Mouse (Mus musculus) heart, embryonic 13.5 days (tissue): ENCODE measurements around the gene L3hypdh. TPM values are rescaled to one million over a fixed set of nuclear protein-coding genes. Genes with fewer than 3 reads are reported as not detected.
A peak's percentile ranks its signal among the peaks of the same experiment; 100 is the strongest.

ENCODE experiments used
- ATAC-seq: fragments of 200-750 bp; cut with Nextera tagmentation; 2 replicates; pipeline ENCODE4 v1.8.0; 2017; ENCODE audit warnings: moderate TSS enrichment; ENCODE audit not compliant: insufficient number of reproducible peaks, low FRiP score, low TSS enrichment; ENCODE audit errors: extremely low read depth
- H3K27ac ChIP-seq: fragments of 300-500 bp; sonication (generic); replicated peaks from 2 replicates; pipeline ENCODE4 v1.5.1; 2015; ENCODE audit warnings: moderate library complexity, mild to moderate bottlenecking, inconsistent platforms
- H3K27me3 ChIP-seq: fragments of 300-500 bp; sonication (generic); replicated peaks from 2 replicates; pipeline ENCODE4 v1.6.1; 2015; ENCODE audit warnings: mild to moderate bottlenecking, inconsistent platforms
- H3K36me3 ChIP-seq: fragments of 300-500 bp; sonication (generic); 2 replicates; pipeline ENCODE4 v1.6.1; 2015; ENCODE audit warnings: mild to moderate bottlenecking, inconsistent platforms
- H3K4me1 ChIP-seq: fragments of 300-500 bp; sonication (generic); 2 replicates; pipeline ENCODE4 v1.6.1; 2015; ENCODE audit warnings: inconsistent platforms
- H3K4me2 ChIP-seq: fragments of 300-500 bp; sonication (generic); 2 replicates; pipeline ENCODE4 v1.6.1; 2015; ENCODE audit warnings: inconsistent platforms, mild to moderate bottlenecking, moderate library complexity
- H3K4me3 ChIP-seq: fragments of 300-500 bp; sonication (generic); 2 replicates; pipeline ENCODE4 v1.5.1; 2015; ENCODE audit warnings: moderate library complexity, mild to moderate bottlenecking, inconsistent platforms
- H3K9ac ChIP-seq: fragments of 300-500 bp; sonication (generic); 2 replicates; pipeline ENCODE4 v1.6.1; 2015; ENCODE audit warnings: inconsistent platforms, mild to moderate bottlenecking, moderate library complexity
- H3K9me3 ChIP-seq: fragments of 300-500 bp; sonication (generic); 2 replicates; pipeline ENCODE4 v1.6.1; 2016; ENCODE audit warnings: inconsistent platforms
- WGBS: fragments of 180-500 bp; shearing (Covaris S2); methylation state at CpG from one replicate; pipeline ENCODE4 v1.1.7; 2015; ENCODE audit warnings: mixed read lengths; 5-methylcytosine and 5-hydroxymethylcytosine counted together
- polyA plus RNA-seq: library from polyadenylated mRNA; unstranded; fragments of >200 nt; fragmentation: Nextera tagmentation; extraction: Ambion mirVana; gene quantifications from 2 replicates; pipeline ENCODE4 v1.2.1, GENCODE M21; 2015

The L3hypdh gene
- polyA plus RNA-seq, 1 experiment from 2014 or later = 16.8 TPM

GRCm38 (mm10) chr12:72085024-72085328 is 263 bp downstream of the L3hypdh start:
- H3K9ac ChIP-seq = peak overlapping the region; percentile 87
- peak; percentile 9 for ATAC-seq
- H3K27me3 ChIP-seq = no peaks in the 10 kb centered on the region
- H3K36me3 ChIP-seq = peaks cover 3% of the 10 kb centered on the region
- peak overlapping the region; percentile 71 for H3K4me3 ChIP-seq
- H3K4me2 ChIP-seq = peak overlapping the region; percentile 96
- H3K9me3 ChIP-seq = no peaks in the 10 kb centered on the region
- H3K4me1 ChIP-seq = peaks cover 40% of the 10 kb centered on the region
- WGBS = under 1% methylated on average over 31 of the region's 31 CpGs
- peak overlapping the region; percentile 93 for H3K27ac ChIP-seq

GRCm38 (mm10) chr12:72084261-72085023 is 797 bp downstream of the L3hypdh start:
- no peak for ATAC-seq
- Histone ChIP-seq H3K9me3 (no peaks in the 10 kb centered on the region), H3K36me3 (no peaks in the 10 kb centered on the region), H3K9ac (peak overlapping the region; percentile 87), H3K27ac (peak overlapping the region; percentile 93), H3K4me1 (peaks cover 40% of the 10 kb centered on the region), H3K4me3 (peak overlapping the region; percentile 71), H3K4me2 (peak overlapping the region; percentile 96), H3K27me3 (no peaks in the 10 kb centered on the region)
- 4% methylated on average over 46 of the region's 46 CpGs for WGBS

DNA sequence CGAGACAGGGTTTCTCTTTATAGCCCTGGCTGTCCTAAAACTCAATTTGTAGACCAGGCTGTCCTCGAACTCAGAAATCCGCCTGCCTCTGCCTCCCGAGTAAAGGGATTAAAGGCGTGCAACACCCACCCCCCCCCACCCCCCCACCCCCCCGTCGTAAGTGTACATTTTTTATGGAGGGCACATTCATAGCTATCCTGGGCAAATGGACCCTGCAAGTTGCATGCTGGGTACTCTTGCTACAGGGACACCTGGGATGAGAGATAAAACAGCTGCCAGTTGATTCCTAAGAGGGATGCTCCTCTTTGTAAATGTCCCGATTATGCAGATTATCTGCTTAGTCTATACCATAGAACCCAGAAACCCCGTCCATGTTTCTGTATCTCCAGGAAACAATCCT is 2.0 kb downstream of the L3hypdh start:
- H3K4me2 ChIP-seq = 0 out of 2 replicates have a peak overlapping the region, but pooled peaks have one; percentile 96
- H3K9me3 ChIP-seq = no peaks in the 10 kb centered on the region
- H3K9ac ChIP-seq = no peak overlapping the region
- peaks cover 39% of the 10 kb centered on the region for H3K4me1 ChIP-seq
- ATAC-seq = no peak
- H3K4me3 ChIP-seq = no peak overlapping the region
- 71% methylated on average over 9 of the region's 9 CpGs for WGBS
- no peak overlapping the region for H3K27ac ChIP-seq
- H3K27me3 ChIP-seq = no peaks in the 10 kb centered on the region
- no peaks in the 10 kb centered on the region for H3K36me3 ChIP-seq

GRCm38 (mm10) chr12:72082370-72082769 is 2.9 kb downstream of the L3hypdh start:
- Histone ChIP-seq H3K4me1 (peaks cover 31% of the 10 kb centered on the region), H3K36me3 (no peaks in the 10 kb centered on the region), H3K9ac (peak overlapping the region; percentile 70), H3K27me3 (no peaks in the 10 kb centered on the region), H3K9me3 (no peaks in the 10 kb centered on the region), H3K4me3 (peak overlapping the region; percentile 37), H3K4me2 (peak overlapping the region; percentile 65), H3K27ac (0 out of 2 replicates have a peak overlapping the region, but pooled peaks have one; percentile 28)
- WGBS = 18% methylated on average over 18 of the region's 18 CpGs
- ATAC-seq = no peak

GRCm38 (mm10) chr12:72081961-72082360 is 3.3 kb downstream of the L3hypdh start:
- no peak for ATAC-seq
- WGBS = 83% methylated on average over 3 of the region's 3 CpGs

DNA sequence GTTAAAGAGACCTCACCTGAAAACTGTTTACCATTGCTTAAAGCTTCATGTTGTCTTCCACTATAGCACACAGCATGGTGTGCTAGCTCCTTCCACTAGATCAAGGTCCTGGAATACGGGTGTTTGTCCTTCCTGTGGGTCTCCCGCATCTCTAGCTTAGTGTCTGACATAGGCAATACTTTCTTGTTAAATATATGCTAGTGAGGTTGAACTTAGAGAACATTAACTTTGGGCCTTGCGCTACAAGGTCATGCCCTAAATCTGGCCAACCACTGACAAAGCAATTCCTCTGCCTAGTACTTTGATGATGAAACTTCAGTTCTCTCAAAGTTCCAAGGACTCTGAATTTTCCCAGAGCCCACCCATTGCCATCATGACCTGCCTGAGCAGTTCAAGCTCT is 7.0 kb downstream of the L3hypdh start:
- no peak overlapping the region for H3K4me2 ChIP-seq
- 90% methylated on average over 3 of the region's 3 CpGs for WGBS
- no peak for ATAC-seq
- peaks cover 20% of the 10 kb centered on the region for H3K36me3 ChIP-seq
- H3K27ac ChIP-seq = no peak overlapping the region
- H3K27me3 ChIP-seq = no peaks in the 10 kb centered on the region
- no peak overlapping the region for H3K4me3 ChIP-seq
- H3K4me1 ChIP-seq = peaks cover 14% of the 10 kb centered on the region
- no peak overlapping the region for H3K9ac ChIP-seq
- H3K9me3 ChIP-seq = no peaks in the 10 kb centered on the region

More at GRCm38 (mm10) chr12:72081961-72082360, 3.3 kb downstream of the L3hypdh start:
- peak overlapping the region; percentile 37; the same call in 1 of the 2 replicates for H3K4me3 ChIP-seq
- no peak overlapping the region for H3K27ac ChIP-seq
- peak overlapping the region; percentile 65 for H3K4me2 ChIP-seq
- peaks cover 1% of the 10 kb centered on the region; the same call in 1 of the 2 replicates for H3K36me3 ChIP-seq
- H3K9ac ChIP-seq = peak overlapping the region; percentile 70; the same call in 1 of the 2 replicates
- no peaks in the 10 kb centered on the region for H3K27me3 ChIP-seq
- H3K4me1 ChIP-seq = peaks cover 30% of the 10 kb centered on the region
- no peaks in the 10 kb centered on the region for H3K9me3 ChIP-seq

DNA sequence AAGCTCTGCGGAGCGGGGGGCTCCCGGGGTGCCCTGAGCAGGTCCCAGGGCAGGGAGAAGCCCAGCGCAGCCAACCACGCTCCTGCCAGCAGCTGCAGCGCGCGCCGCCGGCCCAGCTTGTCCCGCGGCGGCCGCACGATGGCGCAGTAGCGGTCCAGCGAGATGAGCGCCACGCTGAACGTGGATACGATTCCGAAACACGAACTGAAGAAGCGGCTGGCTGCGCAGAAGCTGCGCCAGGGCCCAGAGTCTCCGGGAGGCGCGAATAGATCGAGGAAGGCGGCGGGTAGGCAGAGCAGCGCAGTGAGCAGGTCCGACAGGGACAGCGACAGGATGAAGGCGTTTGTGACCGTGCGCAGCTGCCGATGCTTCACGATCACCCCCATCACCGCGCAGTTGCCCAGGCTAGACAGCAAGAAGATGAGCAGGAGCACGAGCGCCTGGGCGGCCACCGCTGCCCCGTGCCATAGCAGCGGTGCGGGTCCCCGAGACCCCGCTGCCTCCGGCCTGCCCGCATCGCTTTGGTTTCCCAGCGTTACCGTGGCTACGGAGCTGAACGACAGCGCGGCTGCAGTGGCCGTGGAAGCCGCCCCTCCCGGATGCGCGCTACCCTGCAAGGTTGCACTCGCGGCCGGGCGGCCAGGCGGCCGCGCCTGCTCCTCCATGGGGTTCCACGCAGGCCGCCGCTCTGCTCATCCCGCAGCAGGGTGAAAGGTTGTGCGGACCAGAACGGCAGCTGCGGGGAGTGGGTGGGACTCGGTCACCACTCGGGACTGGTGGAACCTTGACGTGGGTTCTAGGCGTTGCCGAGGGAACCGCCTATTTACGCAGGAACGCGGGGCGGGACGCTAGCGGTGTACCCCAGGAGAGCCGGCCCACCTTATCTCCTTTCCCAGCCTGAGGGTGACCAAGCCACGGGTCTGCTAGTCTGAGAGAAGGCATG is 14.6 kb downstream of the L3hypdh start, which contains the start of gene Gpr135:
TSS of gene Gpr135 (minus strand) at position 799 of the 943 bp plus-strand sequence.
- ATAC-seq = 0 out of 2 replicates have a peak, but pooled peaks have one; percentile 37
- peak within 1 kb of the TSS; percentile 77 for H3K9ac ChIP-seq
- peak within 1 kb of the TSS; percentile 99 for H3K4me2 ChIP-seq
- H3K9me3 ChIP-seq = no peaks in the 10 kb centered on the region
- peaks cover 55% of the 10 kb centered on the region for H3K27me3 ChIP-seq
- H3K27ac ChIP-seq = no peak within 1 kb of the TSS
- peaks cover 17% of the 10 kb centered on the region for H3K36me3 ChIP-seq
- peak within 1 kb of the TSS; percentile 66 for H3K4me3 ChIP-seq
- under 1% methylated on average over 94 of the region's 94 CpGs for WGBS
- H3K4me1 ChIP-seq = peaks cover 12% of the 10 kb centered on the region

DNA sequence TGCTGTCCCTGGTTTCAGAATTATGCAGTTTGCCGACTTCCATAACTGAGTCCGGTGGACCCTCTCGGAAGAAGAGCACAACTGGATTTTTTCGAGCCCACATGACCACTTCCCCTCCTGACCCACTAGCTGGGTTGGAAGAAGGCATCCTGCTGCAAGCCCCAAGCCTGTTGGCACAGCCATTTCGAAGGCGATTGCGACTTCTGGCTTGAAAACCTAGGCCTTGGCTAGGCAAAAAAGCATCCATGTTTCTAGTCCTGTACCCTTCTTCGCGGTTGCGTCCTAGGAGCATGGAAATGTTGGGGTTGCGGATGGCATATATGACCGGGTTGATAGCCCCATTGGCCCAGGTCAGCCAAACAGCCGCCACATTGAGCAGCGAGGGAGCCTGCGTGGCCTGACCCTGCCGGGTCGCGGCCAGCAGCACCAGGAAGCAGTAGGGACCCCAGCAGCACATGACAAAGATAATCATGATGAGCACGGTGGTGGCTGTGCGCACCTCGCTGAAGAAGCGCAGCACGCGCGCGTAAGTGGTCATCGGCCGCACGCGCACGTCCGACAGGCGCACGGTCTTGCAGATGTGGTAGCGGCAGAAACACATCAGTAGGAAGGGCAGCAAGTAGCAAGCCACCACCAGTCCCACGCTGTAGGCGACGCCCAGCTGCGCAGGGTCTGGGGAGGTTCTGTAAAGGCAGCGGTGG is 15.5 kb downstream of the L3hypdh start:
- peaks cover 55% of the 10 kb centered on the region for H3K27me3 ChIP-seq
- WGBS = 5% methylated on average over 40 of the region's 40 CpGs
- H3K9me3 ChIP-seq = no peaks in the 10 kb centered on the region
- H3K4me3 ChIP-seq = peak overlapping the region; percentile 66
- H3K36me3 ChIP-seq = peaks cover 11% of the 10 kb centered on the region
- no peak for ATAC-seq
- H3K4me2 ChIP-seq = peak overlapping the region; percentile 99
- peaks cover 12% of the 10 kb centered on the region for H3K4me1 ChIP-seq
- H3K9ac ChIP-seq = peak overlapping the region; percentile 75
- H3K27ac ChIP-seq = no peak overlapping the region

DNA sequence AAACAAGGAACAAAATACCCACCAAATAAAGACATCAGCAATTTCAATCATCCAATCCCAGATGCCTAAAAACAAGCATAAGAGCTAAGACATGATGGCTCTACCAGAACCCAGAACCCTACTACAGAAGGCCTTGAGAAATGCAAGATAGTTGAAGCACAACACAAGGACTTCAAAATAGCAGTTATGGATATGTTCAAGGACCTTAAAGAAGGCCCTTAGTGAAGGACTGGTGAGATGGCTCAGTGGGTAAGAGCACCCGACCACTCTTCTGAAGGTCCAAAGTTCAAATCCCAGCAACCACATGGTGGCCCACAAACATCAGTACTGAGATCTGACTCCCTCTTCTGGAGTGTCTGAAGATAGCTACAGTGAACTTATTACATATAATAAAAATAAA is 27.5 kb downstream of the L3hypdh start:
- Histone ChIP-seq H3K9ac (no peak overlapping the region), H3K27me3 (no peaks in the 10 kb centered on the region), H3K36me3 (no peaks in the 10 kb centered on the region), H3K4me2 (no peak overlapping the region), H3K27ac (no peak overlapping the region), H3K9me3 (no peaks in the 10 kb centered on the region), H3K4me3 (no peak overlapping the region), H3K4me1 (no peaks in the 10 kb centered on the region)
- 77% methylated on average over 1 of the region's 1 CpGs for WGBS
- no peak for ATAC-seq

DNA sequence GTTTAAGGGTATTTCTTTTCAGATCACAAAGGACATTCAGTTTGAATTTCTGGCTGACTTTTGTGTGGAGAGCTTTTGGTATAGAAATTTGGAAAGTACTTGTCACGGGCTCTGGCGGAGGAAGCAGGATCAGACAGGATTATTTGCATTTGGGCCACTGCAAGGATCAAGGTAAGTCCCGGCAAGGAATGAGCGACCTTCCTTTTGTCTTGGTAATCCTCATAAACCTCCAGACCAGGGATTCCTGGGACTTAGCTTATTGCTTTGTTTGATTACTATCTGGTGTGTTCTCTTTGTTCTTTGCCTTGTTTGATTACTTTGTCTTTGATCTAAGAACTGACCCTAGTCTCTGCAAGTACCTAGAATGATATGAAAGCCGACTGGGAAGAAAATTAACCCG is 31.4 kb downstream of the L3hypdh start:
- Histone ChIP-seq H3K9me3 (peaks cover 11% of the 10 kb centered on the region; the same call in 1 of the 2 replicates), H3K4me3 (no peak overlapping the region), H3K36me3 (no peaks in the 10 kb centered on the region), H3K27me3 (no peaks in the 10 kb centered on the region), H3K4me1 (no peaks in the 10 kb centered on the region), H3K4me2 (no peak overlapping the region), H3K27ac (no peak overlapping the region), H3K9ac (no peak overlapping the region)
- 48% methylated on average over 6 of the region's 6 CpGs for WGBS
- ATAC-seq = no peak

DNA sequence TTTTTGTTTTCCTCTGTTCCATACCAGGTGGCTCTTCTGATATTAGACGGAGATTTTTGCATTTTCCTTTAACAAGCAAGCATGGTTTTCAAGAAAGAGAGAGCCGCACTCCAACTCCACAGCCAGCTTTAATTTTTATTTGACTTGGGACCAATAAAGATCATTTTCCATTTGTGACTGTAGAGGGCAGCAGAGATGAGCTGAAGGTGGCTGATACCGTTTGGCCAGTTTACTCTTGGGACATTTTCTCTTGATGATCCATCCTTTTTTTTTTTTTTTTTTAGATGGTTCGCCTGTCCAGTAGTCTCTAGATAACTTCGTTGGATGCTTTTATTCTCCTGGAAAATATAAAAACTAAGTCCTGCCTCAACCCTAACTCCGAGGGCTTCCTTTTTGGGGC is 31.9 kb downstream of the L3hypdh start:
- Histone ChIP-seq H3K4me1 (no peaks in the 10 kb centered on the region), H3K9ac (no peak overlapping the region), H3K4me2 (no peak overlapping the region), H3K9me3 (peaks cover 11% of the 10 kb centered on the region; the same call in 1 of the 2 replicates), H3K27ac (no peak overlapping the region), H3K36me3 (no peaks in the 10 kb centered on the region), H3K27me3 (no peaks in the 10 kb centered on the region), H3K4me3 (no peak overlapping the region)
- no peak for ATAC-seq
- WGBS = 38% methylated on average over 6 of the region's 6 CpGs
